Mouse (Mus musculus) ES-E14 (cell line): ENCODE results near the gene Ss18l1. TPM values are rescaled to one million over a fixed set of nuclear protein-coding genes. Genes with fewer than 3 reads are reported as not detected.

Experiments
- DNase-seq: peaks from one replicate; pipeline ENCODE4 v3.0.0-alpha.2; 2013; ENCODE audit warnings: low read depth, low spot score
- H3K27ac ChIP-seq: 2 replicates; pipeline ENCODE4 v1.5.1; 2012; ENCODE audit warnings: low read depth, mild to moderate bottlenecking, low read length, moderate library complexity, mixed read lengths; ENCODE audit not compliant: poor library complexity, insufficient read depth, severe bottlenecking
- H3K36me3 ChIP-seq: 2 replicates; pipeline ENCODE4 v1.6.1; 2012; ENCODE audit warnings: mild to moderate bottlenecking, low read length, moderate library complexity, mixed read lengths; ENCODE audit not compliant: control insufficient read depth, poor library complexity, insufficient read depth, severe bottlenecking
- H3K4me1 ChIP-seq, 2 experiments: fragments of 150-350 bp in 1 of 2; sonication (generic) in 1 of 2; 2 replicates each; pipeline ENCODE4 v1.6.1; 2012; ENCODE audit warnings: low read length in 2 of 2, mild to moderate bottlenecking in 1 of 2, mixed read lengths in 1 of 2; ENCODE audit not compliant: control insufficient read depth in 2 of 2, insufficient read depth in 2 of 2, poor library complexity in 1 of 2
- H3K4me3 ChIP-seq, 2 experiments: fragments of 150-350 bp in 1 of 2; sonication (generic) in 1 of 2; 2 replicates each; pipeline ENCODE4 v1.5.1; 2012; ENCODE audit warnings: low read length in 2 of 2, low read depth in 1 of 2, mild to moderate bottlenecking in 1 of 2, mixed read lengths in 1 of 2; ENCODE audit not compliant: insufficient read depth in 1 of 2, poor library complexity in 1 of 2, severe bottlenecking in 1 of 2
- H3K9ac ChIP-seq: 2 replicates; pipeline ENCODE4 v1.6.1; 2012; ENCODE audit warnings: low read depth, mild to moderate bottlenecking, low read length, mixed read lengths; ENCODE audit not compliant: poor library complexity, insufficient read depth, severe bottlenecking
- H3K9me3 ChIP-seq: fragments of 150-350 bp; sonication (generic); 2 replicates; pipeline ENCODE4 v1.6.1; 2012; ENCODE audit warnings: low read depth, mild to moderate bottlenecking, low read length; ENCODE audit not compliant: control insufficient read depth, insufficient read depth
- CHD2 ChIP-seq: IDR thresholded peaks from 2 replicates; pipeline ENCODE4 v1.6.1; 2014; ENCODE audit warnings: mild to moderate bottlenecking, low read depth, low read length, inconsistent platforms
- HCFC1 ChIP-seq: IDR thresholded peaks from 2 replicates; pipeline ENCODE4 v1.6.1; 2012; ENCODE audit warnings: low read length, inconsistent platforms, borderline replicate concordance; ENCODE audit not compliant: insufficient read depth
- MAFK ChIP-seq: IDR thresholded peaks from 2 replicates; pipeline ENCODE4 v1.6.1; 2014; ENCODE audit warnings: mild to moderate bottlenecking, low read depth, low read length, inconsistent platforms; ENCODE audit not compliant: insufficient read depth
- ZC3H11A ChIP-seq: IDR thresholded peaks from 2 replicates; pipeline ENCODE4 v1.6.1; 2012; ENCODE audit warnings: low read depth, mild to moderate bottlenecking, inconsistent platforms, low read length, borderline replicate concordance
- ZNF384 ChIP-seq: IDR thresholded peaks from 2 replicates; pipeline ENCODE4 v1.6.1; 2012; ENCODE audit warnings: low read depth, low read length, inconsistent platforms
- in situ Hi-C, 2 experiments: fragments of 600-800 bp; cut with MboI; formaldehyde crosslinking; loops; one replicate each; pipeline ENCODE4 v1.15.1; 2025; ENCODE audit warnings: low sequenced_read_pairs in 2 of 2, inconsistent platforms in 1 of 2; ENCODE audit not compliant: unreplicated experiment in 2 of 2
- total RNA-seq: library from RNA; depleted of rRNA; stranded (reverse); fragments of 300-350 nt; gene quantifications from 2 replicates; pipeline ENCODE4 v1.2.3, GENCODE M21; 2012

Gene Ss18l1
- total RNA-seq, 1 experiment: 4.9 TPM

- Histone ChIP-seq H3K4me1 (peaks cover 0 to 6% of the 10 kb centered on the region in 2 experiments; a peak in 1 of 4 replicates), H3K4me3 (peak within 1 kb of the TSS; percentile 76 to 97), H3K36me3 (peaks cover 22% of the 10 kb centered on the region), H3K9ac (peak within 1 kb of the TSS; percentile 96), H3K27ac (peak within 1 kb of the TSS; percentile 41), H3K9me3 (no peaks in the 10 kb centered on the region)
- in situ Hi-C loops: no loop called here
- TF ChIP-seq HCFC1 (peak; percentile 48; the same call in 1 of the 2 replicates), CHD2 (no peak)
- peak; percentile 95 for DNase-seq
Observed at GRCm38 (mm10) chr2:180024401-180025098, 17.8 kb upstream of the Ss18l1 start, which contains the start of gene Lsm14b. Lsm14b (plus strand) TSS chr2:180024987.

DNA sequence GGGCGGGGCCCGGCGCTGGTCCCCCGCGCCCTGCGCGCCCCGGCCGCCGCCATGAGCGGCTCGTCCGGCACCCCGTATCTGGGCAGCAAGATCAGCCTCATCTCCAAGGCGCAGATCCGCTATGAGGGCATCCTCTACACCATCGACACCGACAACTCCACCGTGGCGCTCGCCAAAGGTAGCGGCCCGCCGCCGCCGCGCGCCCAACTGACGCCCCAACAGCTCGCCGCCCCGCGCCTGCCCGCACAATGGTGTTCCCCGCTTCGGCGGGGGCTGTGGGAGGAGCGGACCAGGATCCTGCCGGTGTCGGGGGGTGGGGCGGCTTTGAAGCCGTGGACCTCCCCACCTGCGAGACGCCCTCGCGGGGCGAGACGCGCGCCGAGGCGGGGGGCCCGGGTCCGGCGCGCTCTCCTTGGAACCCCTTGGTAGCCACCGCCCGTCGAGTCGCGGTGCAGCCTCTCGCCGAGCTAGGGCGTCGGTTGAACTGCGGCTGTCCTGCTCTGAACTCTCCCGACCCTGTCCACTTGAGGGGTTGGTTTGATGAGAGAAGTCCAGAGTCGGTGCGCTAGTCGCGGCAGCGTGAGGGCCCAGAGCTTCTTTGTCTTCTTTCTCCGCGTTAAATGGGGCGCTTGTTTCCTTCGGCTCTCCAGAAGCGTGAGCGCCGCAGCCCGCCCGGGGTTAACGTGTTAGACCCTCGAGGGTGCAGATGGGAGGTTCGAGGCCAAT, 17.0 kb upstream of the Ss18l1 start:
- Histone ChIP-seq H3K36me3 (peaks cover 25% of the 10 kb centered on the region), H3K4me1 (peaks cover 0 to 6% of the 10 kb centered on the region in 2 experiments; a peak in 1 of 4 replicates), H3K27ac (peak overlapping the region; percentile 41), H3K9me3 (no peaks in the 10 kb centered on the region), H3K9ac (peak overlapping the region; percentile 96), H3K4me3 (peak overlapping the region; percentile 76 to 97)
- in situ Hi-C loops: no loop called here
- TF ChIP-seq HCFC1: no peak
- TF ChIP-seq CHD2: no peak
- TF ChIP-seq ZC3H11A: no peak
- no peak for TF ChIP-seq MAFK
- DNase-seq: no peak

- Histone ChIP-seq H3K4me1 (peaks cover 0 to 6% of the 10 kb centered on the region in 2 experiments; a peak in 1 of 4 replicates), H3K4me3 (peak overlapping the region; percentile 76 to 97), H3K27ac (no peak overlapping the region), H3K36me3 (peaks cover 28% of the 10 kb centered on the region), H3K9me3 (no peaks in the 10 kb centered on the region), H3K9ac (peak overlapping the region; percentile 96)
- TF ChIP-seq CHD2 (no peak), MAFK (no peak), ZNF384 (no peak), ZC3H11A (no peak), HCFC1 (no peak)
- no peak for DNase-seq
- in situ Hi-C loops: no loop called here
Observed at GRCm38 (mm10) chr2:180025861-180026200, 16.5 kb upstream of the Ss18l1 start.

DNA sequence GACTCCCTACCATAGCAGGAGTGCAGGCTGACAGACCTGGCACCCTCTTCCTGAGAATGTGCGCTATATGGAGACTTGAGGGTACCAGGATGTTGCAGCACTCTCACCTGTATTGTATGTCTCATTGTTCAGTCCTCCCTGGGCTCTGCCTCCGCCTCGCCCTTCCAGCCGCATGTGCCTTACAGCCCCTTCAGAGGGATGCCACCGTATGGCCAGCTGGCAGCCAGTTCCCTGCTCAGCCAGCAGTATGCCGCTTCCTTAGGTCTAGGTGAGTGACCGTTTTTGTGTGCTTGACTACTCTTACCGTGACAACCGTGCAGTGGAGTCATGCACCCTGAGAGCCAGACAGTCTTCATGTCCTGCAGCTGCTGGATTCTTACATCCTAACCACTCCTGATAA, 14.5 kb upstream of the Ss18l1 start:
- H3K4me1 ChIP-seq: peaks cover 0 to 6% of the 10 kb centered on the region in 2 experiments; a peak in 1 of 4 replicates
- H3K9ac ChIP-seq: no peak overlapping the region
- no peak for DNase-seq
- in situ Hi-C loops: no loop called here
- H3K36me3 ChIP-seq: peaks cover 41% of the 10 kb centered on the region
- H3K9me3 ChIP-seq: no peaks in the 10 kb centered on the region
- no peak overlapping the region for H3K4me3 ChIP-seq
- no peak overlapping the region for H3K27ac ChIP-seq
- TF ChIP-seq ZNF384: no peak
- TF ChIP-seq MAFK: no peak
- no peak for TF ChIP-seq HCFC1
- TF ChIP-seq CHD2: no peak
- TF ChIP-seq ZC3H11A: no peak
